Mouse (Mus musculus): ENCODE measurements around the gene Celf5.

The Celf5 gene

DNA sequence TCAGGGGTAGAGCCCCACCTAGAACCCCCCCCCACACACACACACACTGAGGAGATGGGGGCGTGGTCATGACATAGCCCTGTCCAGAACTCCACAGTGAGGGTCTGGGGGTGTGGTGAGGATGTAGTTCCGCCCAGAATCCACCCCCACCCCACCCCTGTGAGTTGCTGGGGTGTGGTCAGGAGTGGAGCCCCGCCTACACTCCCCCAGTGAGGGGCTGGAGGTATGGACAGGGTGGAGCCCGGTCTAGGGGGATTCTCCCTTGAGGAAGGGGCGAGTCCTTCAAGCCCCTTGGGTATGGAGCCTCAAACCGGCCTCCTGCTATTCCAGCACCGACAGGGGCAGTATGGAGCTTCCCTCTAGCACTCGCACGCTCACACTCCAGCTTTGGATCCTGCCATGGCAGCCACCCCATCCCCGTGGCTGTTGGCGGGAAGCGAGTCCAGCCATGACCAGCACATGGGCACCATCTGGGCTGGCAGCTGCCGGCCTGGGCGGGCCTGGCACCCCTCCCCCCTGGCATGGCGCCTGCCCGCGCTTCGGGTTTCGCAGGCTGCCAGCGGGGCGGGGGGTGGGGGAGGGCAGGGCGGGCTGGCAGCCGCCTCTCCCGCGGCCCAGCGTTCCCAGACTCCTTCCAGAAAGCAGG lies 65.8 kb downstream of the Celf5 start:
- no peak for DNase-seq (ENCODE audit: low read depth in 1 of 2, low spot score in 2 of 2)

DNA sequence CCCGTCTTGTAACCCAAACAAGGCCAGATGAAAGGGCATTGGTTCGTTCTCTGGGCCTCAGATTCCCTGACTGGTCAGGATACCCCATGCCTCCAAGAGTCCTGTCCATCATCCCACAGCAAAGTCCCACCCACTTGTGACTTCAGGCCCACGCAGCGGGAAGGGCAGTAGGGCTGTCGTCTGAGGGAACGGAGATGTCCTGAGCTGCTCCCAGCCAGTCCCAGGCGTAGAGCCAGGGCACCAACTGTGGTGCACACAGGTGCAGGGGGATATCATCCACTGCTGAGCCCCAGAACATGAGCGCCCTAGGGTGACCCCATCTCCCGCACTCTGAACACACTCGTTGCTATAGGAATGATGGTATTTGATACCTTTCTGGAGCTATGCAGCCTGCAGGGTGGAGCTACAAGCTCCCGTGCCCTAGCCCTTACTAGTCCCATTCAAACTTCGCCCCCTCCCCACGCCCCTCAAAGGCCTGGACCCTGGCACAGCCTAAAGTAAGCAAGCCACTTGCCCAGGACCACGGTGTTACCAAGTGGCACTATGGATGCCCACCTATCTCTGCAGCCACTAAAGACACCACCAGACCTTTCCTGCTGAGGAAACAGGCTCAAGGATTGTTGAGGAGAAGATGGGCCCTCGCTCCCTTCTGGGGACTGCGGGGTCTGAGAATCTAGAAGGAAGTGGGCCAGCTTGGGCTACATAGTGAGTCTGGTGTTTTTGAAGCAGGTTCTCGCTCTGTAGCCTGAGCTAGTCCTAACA lies 66.8 kb downstream of the Celf5 start:
- DNase-seq (ENCODE audit: low read depth in 1 of 2, low spot score in 2 of 2): no peak

DNA sequence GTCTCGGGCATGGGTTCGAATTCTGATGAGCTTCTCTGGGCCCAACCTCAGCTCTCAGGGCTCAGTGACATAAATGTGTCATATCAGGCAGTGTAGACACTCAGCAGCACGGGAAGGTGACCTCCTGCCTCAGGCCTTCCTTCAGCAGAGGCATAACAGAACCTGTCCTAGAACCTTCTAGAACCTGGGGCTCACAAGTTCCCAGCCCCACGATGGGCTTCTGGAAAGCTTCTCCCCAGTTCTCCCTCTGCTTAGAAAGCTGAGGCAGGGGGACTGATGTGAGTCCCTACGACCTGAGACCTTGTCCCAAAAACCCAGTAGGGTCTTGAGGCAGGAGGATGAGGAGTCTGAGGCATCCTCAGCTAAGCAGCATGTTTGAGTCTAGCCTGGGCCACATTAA lies 67.4 kb downstream of the Celf5 start:
- no peak for DNase-seq (ENCODE audit: low read depth in 1 of 2, low spot score in 2 of 2)

DNA sequence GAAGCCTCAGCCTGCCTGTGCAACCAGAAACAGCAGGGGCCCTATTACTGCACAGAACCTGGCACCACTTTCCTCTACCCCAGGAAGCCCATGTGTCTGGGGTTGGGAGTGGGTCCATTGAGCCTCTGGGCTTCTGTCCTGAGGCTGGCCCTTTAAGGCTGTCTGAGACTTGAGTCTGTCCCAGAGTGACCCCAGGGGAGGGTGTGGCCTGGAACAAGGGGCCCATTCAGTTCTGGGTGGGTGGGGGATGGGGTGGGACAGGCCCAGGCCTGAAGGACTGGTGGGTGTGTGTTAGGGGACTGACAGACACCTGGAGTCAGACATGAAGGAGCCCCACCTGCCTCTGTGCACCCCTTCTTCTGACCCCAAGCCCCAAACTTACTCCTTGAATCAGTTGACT lies 67.8 kb downstream of the Celf5 start:
- DNase-seq (ENCODE audit: low read depth in 1 of 2, low spot score in 2 of 2): no peak

DNA sequence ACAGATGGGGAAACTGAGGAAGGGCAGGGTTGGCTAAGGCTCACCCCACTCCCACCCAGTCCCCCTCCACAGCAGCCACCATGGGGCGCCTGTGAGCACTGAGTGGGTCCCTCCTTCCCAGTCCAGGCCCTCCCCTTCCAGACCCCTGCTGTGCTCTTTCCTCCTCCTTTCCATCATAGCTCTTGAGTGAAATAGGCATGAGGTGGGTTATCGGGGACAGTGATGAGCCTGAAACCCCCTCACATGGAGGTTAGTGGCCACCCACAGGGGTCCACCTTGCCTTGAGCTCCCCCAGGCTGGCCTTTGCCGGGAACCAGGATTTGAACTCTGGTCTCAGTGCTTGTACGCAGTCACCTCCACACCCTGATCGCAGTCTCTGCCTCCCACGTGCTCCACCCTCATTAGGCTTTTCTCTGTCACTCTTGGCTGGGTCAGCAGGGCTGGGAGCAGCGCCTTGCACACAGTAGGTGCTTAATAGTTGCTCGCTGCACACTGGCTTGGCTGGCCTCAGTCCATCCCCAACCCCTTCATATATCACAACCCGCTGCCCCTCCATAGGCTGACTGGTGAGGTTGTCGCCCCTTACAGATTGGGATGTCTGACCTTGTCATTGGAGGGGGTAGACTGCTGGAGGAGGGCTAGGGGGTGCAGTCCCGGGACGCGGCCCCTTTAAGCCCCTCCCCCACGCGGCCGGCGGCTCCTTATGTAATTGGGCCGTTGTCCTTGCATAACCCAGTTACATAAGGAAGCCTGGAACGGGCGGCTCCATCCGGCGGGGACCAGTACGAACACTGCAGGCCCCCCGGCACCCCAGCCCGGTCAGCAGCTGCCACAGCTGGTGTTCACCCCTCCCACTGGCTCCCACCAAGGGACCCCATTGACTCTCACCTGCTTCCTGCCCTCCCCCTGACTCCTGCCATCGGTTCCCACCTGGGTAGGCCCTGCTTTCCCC lies 68.9 kb downstream of the Celf5 start:
- peak in 1 of 2 experiments; percentile 47 for DNase-seq (ENCODE audit: low read depth in 1 of 2, low spot score in 2 of 2)

DNA sequence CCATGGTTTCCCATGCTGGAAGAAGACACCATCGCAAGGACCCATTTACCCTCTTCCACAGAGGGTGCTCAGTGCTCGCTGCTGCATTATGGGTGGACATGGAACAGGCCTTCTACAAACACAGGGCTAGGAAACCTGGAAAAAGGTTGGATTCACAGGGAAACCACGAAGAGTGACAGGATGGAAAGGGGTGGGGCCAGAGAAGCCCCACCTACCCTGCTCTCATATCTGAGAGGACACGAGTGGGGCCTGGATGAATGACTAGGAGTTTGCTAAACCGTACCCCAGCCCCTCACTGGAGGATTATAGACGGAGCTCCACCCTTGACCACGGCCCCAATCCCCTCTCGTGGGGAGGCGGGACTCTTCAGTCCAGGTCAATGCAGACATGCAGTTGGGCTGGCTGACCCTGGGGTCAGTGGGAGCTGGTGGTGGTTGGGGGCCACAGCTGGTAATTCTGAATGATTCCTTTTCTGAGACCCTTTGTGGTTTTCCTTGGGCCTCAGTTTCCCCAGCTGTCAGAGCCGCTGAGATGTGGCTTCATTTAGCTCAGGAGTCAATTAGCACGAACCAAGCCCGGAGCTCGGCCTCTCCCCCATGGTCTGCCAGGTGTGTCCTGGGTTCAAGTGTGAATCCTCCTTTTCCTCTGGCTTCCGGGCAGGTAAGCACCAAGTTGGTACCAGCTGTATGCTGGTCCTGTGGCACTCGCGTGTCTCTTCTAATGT lies 69.8 kb downstream of the Celf5 start:
- DNase-seq (ENCODE audit: low read depth in 1 of 2, low spot score in 2 of 2): no peak

DNA sequence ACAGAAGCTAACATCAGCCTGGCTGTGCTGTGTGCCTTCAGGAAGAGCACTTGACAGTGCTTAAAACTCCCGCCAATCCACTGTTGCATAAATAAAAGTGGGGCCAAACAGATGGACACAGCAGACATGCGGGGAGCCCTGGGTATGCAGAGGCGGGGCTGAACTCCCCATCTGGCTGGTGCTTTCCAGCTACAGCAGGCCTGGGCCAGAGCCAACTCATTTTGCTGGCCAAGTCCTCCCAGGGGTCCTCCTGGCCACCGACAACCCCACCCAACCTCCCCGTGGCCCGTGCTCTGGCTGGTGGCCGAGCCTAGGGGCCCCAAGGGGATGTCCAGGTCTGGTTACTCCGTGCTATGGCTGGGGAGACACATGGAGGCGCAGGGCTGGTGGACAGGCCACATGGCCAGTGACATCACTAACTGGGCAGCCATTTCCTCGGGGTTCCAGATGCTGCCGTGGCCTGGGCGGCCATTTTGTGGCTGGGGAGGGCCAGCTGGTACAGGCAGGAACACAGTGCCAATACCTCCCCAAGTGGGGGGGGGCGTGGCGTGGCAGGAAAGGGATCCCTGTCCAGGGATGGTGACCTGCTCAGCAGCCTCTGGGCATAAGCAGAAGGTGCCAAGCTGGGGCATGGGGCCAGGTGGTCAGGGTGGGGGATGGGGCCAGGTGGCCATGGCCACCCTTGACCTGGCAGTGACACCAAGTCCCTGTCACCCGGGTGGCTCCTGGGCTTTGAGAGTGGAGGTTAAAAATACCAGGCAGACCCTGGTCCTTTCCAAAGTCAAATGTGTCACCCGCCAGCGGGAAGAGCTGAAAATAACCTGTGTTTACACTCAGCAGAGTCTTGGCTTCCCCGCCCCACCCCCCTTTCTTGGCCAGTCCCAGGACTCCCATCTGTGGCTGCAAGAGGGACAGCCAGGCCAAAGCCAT lies 70.8 kb downstream of the Celf5 start:
- no peak for DNase-seq (ENCODE audit: low read depth in 1 of 2, low spot score in 2 of 2)

DNA sequence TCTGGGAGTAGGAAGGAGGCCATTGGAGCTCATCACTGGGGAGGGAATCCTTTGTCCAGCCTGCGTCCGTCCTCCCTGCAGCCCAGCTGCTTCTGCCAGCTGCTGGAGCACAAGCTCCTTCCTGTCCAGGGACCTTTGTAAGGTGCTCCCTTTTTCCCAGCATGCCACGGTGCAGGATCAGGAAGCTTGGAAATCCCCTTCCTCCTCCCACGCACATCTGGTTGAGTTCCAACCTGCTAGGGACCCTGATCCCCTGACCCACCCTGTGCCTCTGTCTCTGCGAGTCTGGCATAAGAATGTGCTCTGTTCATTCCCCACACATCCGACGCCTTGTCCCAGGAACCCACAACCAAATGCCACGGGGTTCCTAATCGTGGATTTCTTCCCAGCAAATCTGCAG lies 71.5 kb downstream of the Celf5 start:
- no peak for DNase-seq (ENCODE audit: low read depth in 1 of 2, low spot score in 2 of 2)

DNA sequence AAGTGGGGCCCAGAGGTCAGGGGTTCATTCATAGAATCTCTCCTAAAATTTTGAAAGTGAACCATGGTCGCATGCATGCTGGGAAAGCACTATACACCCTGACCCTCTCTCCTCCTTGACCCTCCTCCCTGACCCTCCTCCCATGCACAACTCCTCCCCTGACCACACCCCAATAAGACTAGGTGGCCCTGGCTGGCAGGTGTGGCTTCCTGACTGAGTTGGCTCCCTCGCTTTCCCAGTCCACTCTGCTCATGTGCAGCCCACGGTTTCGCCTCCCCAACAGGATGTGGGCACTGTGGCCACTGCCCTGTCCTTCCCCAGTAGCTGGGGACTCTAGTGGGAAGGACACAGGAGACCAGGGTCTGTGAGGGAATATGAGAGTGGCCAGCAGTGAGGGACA lies 72.2 kb downstream of the Celf5 start:
- no peak for DNase-seq (ENCODE audit: low read depth in 1 of 2, low spot score in 2 of 2)

DNA sequence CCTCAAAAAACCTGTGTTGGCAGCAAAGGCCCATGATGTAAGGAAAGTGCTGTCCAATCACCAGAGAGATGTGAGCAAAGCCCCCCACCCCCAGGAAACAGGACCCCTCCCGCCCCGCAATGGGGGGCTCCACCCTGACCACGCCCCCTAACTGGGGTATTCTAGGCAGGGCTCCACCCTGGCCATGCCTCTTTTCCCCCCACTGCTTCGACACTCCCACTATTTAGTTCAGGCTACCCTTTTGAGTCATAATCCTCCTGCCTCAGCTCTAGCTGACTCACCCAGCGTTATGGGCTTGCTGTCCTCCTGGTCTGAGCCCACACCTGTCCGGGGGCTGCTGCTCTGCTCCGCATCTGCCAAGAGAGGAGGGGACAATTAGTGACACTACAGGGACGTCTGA lies 73.2 kb downstream of the Celf5 start:
- no peak for DNase-seq (ENCODE audit: low read depth in 1 of 2, low spot score in 2 of 2)

Data from monocyte, adult 2 months (primary cell).